Mouse (Mus musculus) limb, embryonic 13.5 days (tissue): ENCODE data around the gene Mustn1. TPM values are rescaled to one million over a fixed set of nuclear protein-coding genes. Genes with fewer than 3 reads are reported as not detected.

Experiments
- ATAC-seq: fragments of 200-750 bp; cut with Nextera tagmentation; 2 replicates; pipeline ENCODE4 v1.8.0; 2017; ENCODE audit warnings: low read depth, moderate number of reproducible peaks, moderate TSS enrichment; ENCODE audit not compliant: low FRiP score
- H3K27ac ChIP-seq: fragments of 300-500 bp; sonication (generic); 2 replicates; pipeline ENCODE4 v1.5.1; 2015; ENCODE audit warnings: inconsistent platforms, mild to moderate bottlenecking, moderate library complexity
- H3K27me3 ChIP-seq: fragments of 300-500 bp; sonication (generic); 2 replicates; pipeline ENCODE4 v1.6.1; 2015; ENCODE audit warnings: mild to moderate bottlenecking, inconsistent platforms
- H3K36me3 ChIP-seq: fragments of 300-500 bp; sonication (generic); 2 replicates; pipeline ENCODE4 v1.6.1; 2015; ENCODE audit warnings: inconsistent platforms, mild to moderate bottlenecking, moderate library complexity
- H3K4me1 ChIP-seq: fragments of 300-500 bp; sonication (generic); 2 replicates; pipeline ENCODE4 v1.6.1; 2015; ENCODE audit warnings: inconsistent platforms
- H3K4me2 ChIP-seq: fragments of 300-500 bp; sonication (generic); replicated peaks from 2 replicates; pipeline ENCODE4 v1.6.1; 2015; ENCODE audit warnings: inconsistent platforms, mild to moderate bottlenecking, moderate library complexity
- H3K4me3 ChIP-seq: fragments of 300-500 bp; sonication (generic); 2 replicates; pipeline ENCODE4 v1.5.1; 2015; ENCODE audit warnings: moderate library complexity, mild to moderate bottlenecking, inconsistent platforms
- H3K9ac ChIP-seq: fragments of 300-500 bp; sonication (generic); 2 replicates; pipeline ENCODE4 v1.6.1; 2015; ENCODE audit warnings: mild to moderate bottlenecking, inconsistent platforms
- H3K9me3 ChIP-seq: fragments of 300-500 bp; sonication (generic); 2 replicates; pipeline ENCODE4 v1.6.1; 2016; ENCODE audit warnings: inconsistent platforms
- WGBS: fragments of 180-500 bp; shearing (Covaris S2); methylation state at CpG from one replicate; pipeline ENCODE4 v1.1.7; 2015; 5-methylcytosine and 5-hydroxymethylcytosine counted together
- polyA plus RNA-seq: library from polyadenylated mRNA; unstranded; fragments of >200 nt; fragmentation: Nextera tagmentation; extraction: Ambion mirVana; gene quantifications from 2 replicates; pipeline ENCODE4 v1.2.1, GENCODE M21; 2015

Mustn1 gene
- polyA plus RNA-seq, 1 experiment from 2014 or later, result 13.1 TPM

- 91% methylated on average over 10 of the region's 10 CpGs for WGBS
- Histone ChIP-seq H3K4me1 (peaks cover 35% of the 10 kb centered on the region), H3K36me3 (peaks cover 63% of the 10 kb centered on the region), H3K9me3 (no peaks in the 10 kb centered on the region), H3K9ac (no peak overlapping the region), H3K27me3 (no peaks in the 10 kb centered on the region), H3K4me2 (no peak overlapping the region), H3K4me3 (no peak overlapping the region), H3K27ac (peak overlapping the region; percentile 82; the same call in 1 of the 2 replicates)
- ATAC-seq, result no peak
Measured at GRCm38 (mm10) chr14:30868826-30869225, 10.2 kb upstream of the Mustn1 start.

- H3K4me2 ChIP-seq, result peak overlapping the region; percentile 32; the same call in 1 of the 2 replicates
- H3K4me1 ChIP-seq, result peaks cover 40% of the 10 kb centered on the region
- H3K36me3 ChIP-seq, result peaks cover 64% of the 10 kb centered on the region
- 79% methylated on average over 8 of the region's 8 CpGs for WGBS
- H3K9ac ChIP-seq, result peak overlapping the region; percentile 19; the same call in 1 of the 2 replicates
- ATAC-seq, result no peak
- no peaks in the 10 kb centered on the region for H3K9me3 ChIP-seq
- no peak overlapping the region for H3K4me3 ChIP-seq
- no peaks in the 10 kb centered on the region for H3K27me3 ChIP-seq
- H3K27ac ChIP-seq, result peak overlapping the region; percentile 82
Measured at GRCm38 (mm10) chr14:30869391-30869801, 9.6 kb upstream of the Mustn1 start.

- H3K9me3 ChIP-seq, result no peaks in the 10 kb centered on the region
- no peaks in the 10 kb centered on the region for H3K27me3 ChIP-seq
- H3K4me1 ChIP-seq, result peaks cover 42% of the 10 kb centered on the region
- peaks cover 62% of the 10 kb centered on the region for H3K36me3 ChIP-seq
- H3K4me3 ChIP-seq, result no peak overlapping the region
- ATAC-seq, result peak; percentile 78
- peak overlapping the region; percentile 43 for H3K9ac ChIP-seq
- peak overlapping the region; percentile 35 for H3K4me2 ChIP-seq
- 44% methylated on average over 25 of the region's 25 CpGs for WGBS
- peak overlapping the region; percentile 82 for H3K27ac ChIP-seq
Measured at GRCm38 (mm10) chr14:30870206-30871147, 8.5 kb upstream of the Mustn1 start.

GRCm38 (mm10) chr14:30874095-30874700 lies 4.8 kb upstream of the Mustn1 start:
- Histone ChIP-seq H3K9ac (no peak overlapping the region), H3K27me3 (no peaks in the 10 kb centered on the region), H3K9me3 (no peaks in the 10 kb centered on the region), H3K4me2 (no peak overlapping the region), H3K36me3 (peaks cover 60% of the 10 kb centered on the region), H3K27ac (no peak overlapping the region), H3K4me1 (peaks cover 43% of the 10 kb centered on the region), H3K4me3 (no peak overlapping the region)
- 71% methylated on average over 16 of the region's 18 CpGs for WGBS
- no peak for ATAC-seq

- Histone ChIP-seq H3K4me2 (no peak overlapping the region), H3K9me3 (no peaks in the 10 kb centered on the region), H3K9ac (no peak overlapping the region; the same call in 1 of the 2 replicates), H3K36me3 (peaks cover 64% of the 10 kb centered on the region), H3K4me3 (no peak overlapping the region), H3K4me1 (peaks cover 40% of the 10 kb centered on the region), H3K27me3 (no peaks in the 10 kb centered on the region), H3K27ac (no peak overlapping the region)
- 86% methylated on average over 12 of the region's 12 CpGs for WGBS
- no peak for ATAC-seq
Measured at GRCm38 (mm10) chr14:30875130-30875865, 3.7 kb upstream of the Mustn1 start.

GRCm38 (mm10) chr14:30875955-30876354 lies 3.0 kb upstream of the Mustn1 start:
- no peak overlapping the region for H3K4me2 ChIP-seq
- H3K27me3 ChIP-seq, result no peaks in the 10 kb centered on the region
- peaks cover 34% of the 10 kb centered on the region for H3K4me1 ChIP-seq
- no peak overlapping the region for H3K4me3 ChIP-seq
- ATAC-seq, result no peak
- 76% methylated on average over 9 of the region's 9 CpGs for WGBS
- no peak overlapping the region for H3K27ac ChIP-seq
- H3K36me3 ChIP-seq, result peaks cover 64% of the 10 kb centered on the region
- no peaks in the 10 kb centered on the region for H3K9me3 ChIP-seq
- H3K9ac ChIP-seq, result no peak overlapping the region; the same call in 1 of the 2 replicates

GRCm38 (mm10) chr14:30876451-30876850 lies 2.5 kb upstream of the Mustn1 start:
- WGBS, result 87% methylated on average over 10 of the region's 10 CpGs
- Histone ChIP-seq H3K9me3 (no peaks in the 10 kb centered on the region), H3K4me3 (no peak overlapping the region), H3K36me3 (peaks cover 60% of the 10 kb centered on the region), H3K9ac (no peak overlapping the region), H3K4me1 (peaks cover 29% of the 10 kb centered on the region), H3K27me3 (no peaks in the 10 kb centered on the region), H3K27ac (no peak overlapping the region), H3K4me2 (no peak overlapping the region)
- no peak for ATAC-seq

GRCm38 (mm10) chr14:30877827-30878226 lies 1.2 kb upstream of the Mustn1 start:
- H3K4me3 ChIP-seq, result no peak overlapping the region
- peaks cover 28% of the 10 kb centered on the region for H3K4me1 ChIP-seq
- no peak overlapping the region for H3K27ac ChIP-seq
- WGBS, result 92% methylated on average over 3 of the region's 3 CpGs
- H3K9ac ChIP-seq, result no peak overlapping the region
- no peaks in the 10 kb centered on the region for H3K9me3 ChIP-seq
- no peak overlapping the region for H3K4me2 ChIP-seq
- H3K36me3 ChIP-seq, result peaks cover 49% of the 10 kb centered on the region
- no peak for ATAC-seq
- H3K27me3 ChIP-seq, result no peaks in the 10 kb centered on the region

GRCm38 (mm10) chr14:30879794-30880193 lies 794 bp downstream of the Mustn1 start:
- peak; percentile 62 for ATAC-seq
- peaks cover 30% of the 10 kb centered on the region for H3K36me3 ChIP-seq
- peaks cover 14% of the 10 kb centered on the region for H3K4me1 ChIP-seq
- H3K4me3 ChIP-seq, result no peak overlapping the region
- H3K9ac ChIP-seq, result no peak overlapping the region
- no peak overlapping the region for H3K27ac ChIP-seq
- WGBS, result 60% methylated on average over 9 of the region's 9 CpGs
- no peaks in the 10 kb centered on the region for H3K9me3 ChIP-seq
- no peak overlapping the region for H3K4me2 ChIP-seq
- H3K27me3 ChIP-seq, result no peaks in the 10 kb centered on the region

- no peak overlapping the region for H3K4me3 ChIP-seq
- ATAC-seq, result no peak
- H3K4me2 ChIP-seq, result no peak overlapping the region
- WGBS, result 76% methylated on average over 8 of the region's 8 CpGs
- H3K9me3 ChIP-seq, result no peaks in the 10 kb centered on the region
- H3K27ac ChIP-seq, result no peak overlapping the region; the same call in 1 of the 2 replicates
- no peaks in the 10 kb centered on the region for H3K27me3 ChIP-seq
- no peak overlapping the region for H3K9ac ChIP-seq
- peaks cover 27% of the 10 kb centered on the region for H3K36me3 ChIP-seq
- peaks cover 14% of the 10 kb centered on the region for H3K4me1 ChIP-seq
Measured at GRCm38 (mm10) chr14:30880251-30880650, 1.3 kb downstream of the Mustn1 start.

- Histone ChIP-seq H3K4me3 (no peak overlapping the region), H3K4me2 (no peak overlapping the region), H3K27me3 (no peaks in the 10 kb centered on the region), H3K9ac (no peak overlapping the region), H3K27ac (no peak overlapping the region), H3K9me3 (no peaks in the 10 kb centered on the region), H3K36me3 (peaks cover 19% of the 10 kb centered on the region), H3K4me1 (peaks cover 14% of the 10 kb centered on the region)
- no peak for ATAC-seq
- 85% methylated on average over 17 of the region's 17 CpGs for WGBS
Measured at GRCm38 (mm10) chr14:30880811-30881717, 2.1 kb downstream of the Mustn1 start.
